Mouse (Mus musculus): ENCODE data around the gene Ttc9b. TPM values are rescaled to one million over a fixed set of nuclear protein-coding genes. Genes with fewer than 3 reads are reported as not detected.
A peak's percentile ranks its signal among the peaks of the same experiment; 100 is the strongest.

Ttc9b gene
- polyA plus RNA-seq, 1 experiment from 2014 or later: not detected

DNA sequence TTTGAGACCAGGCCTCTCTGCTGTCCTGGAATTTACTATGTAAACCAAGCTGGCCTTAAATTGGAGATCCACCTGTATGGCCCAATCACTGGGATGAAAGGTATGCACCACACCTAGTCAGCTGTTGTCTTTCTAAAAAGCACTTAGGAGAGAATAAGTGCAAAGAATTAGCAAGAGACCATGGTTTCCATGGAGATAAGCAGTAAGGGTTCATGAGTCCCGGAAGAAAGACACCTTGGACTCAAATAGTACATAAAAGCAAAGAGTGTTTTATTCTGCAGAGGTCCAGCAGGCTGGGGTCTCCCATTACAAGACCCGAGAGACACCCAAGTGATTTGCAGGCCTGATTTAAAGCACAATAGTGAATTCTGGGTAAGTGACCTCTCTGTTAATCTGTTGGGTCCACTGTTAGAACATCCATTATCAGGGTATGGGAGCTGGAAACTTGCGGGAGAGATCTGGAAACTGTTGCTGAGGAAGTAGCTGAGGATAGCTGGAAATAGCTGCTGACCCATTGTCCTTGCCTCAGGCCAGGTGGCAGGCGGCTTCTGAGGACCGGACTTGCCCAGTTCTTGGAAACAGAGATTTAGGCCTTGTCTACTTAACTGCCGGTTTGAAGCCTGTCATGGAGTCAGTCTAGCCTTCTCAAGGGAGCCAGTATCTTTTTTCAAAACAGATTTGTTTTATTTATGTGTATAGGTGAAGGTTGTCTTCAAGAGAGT, 6.3 kb upstream of the Ttc9b start:
- ATAC-seq: no peak
- Histone ChIP-seq H3K27me3 (replicated peaks) (peaks cover 14% of the 10 kb centered on the region), H3K4me2 (no peak overlapping the region), H3K4me3 (no peak overlapping the region), H3K9me3 (replicated peaks) (no peaks in the 10 kb centered on the region), H3K36me3 (no peaks in the 10 kb centered on the region), H3K9ac (no peak overlapping the region), H3K4me1 (peaks cover 4% of the 10 kb centered on the region; the same call in 1 of the 2 replicates), H3K27ac (no peak overlapping the region)
- 65% methylated on average over 6 of the region's 6 CpGs for WGBS (ENCODE audit: insufficient replicate concordance)

DNA sequence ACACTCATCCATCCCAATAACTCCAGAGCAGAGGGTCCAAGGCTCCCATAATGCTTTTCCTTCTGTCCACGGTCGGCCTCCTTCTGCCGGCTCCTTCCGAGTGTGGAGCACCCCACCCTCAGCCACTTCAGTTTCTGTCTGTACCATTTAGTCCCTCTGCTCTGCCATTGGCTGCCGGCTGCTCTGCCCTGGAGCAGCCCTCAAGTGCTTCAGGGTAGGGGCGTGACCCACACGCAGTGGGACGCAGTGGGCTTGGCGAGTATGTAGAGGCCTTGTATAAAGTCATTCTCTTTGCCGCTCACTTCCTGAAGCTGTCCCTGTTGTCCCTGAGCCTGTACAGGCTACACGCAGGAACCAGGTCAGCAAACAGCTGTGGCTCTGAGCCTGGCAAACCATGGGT, 4.0 kb upstream of the Ttc9b start:
- Histone ChIP-seq H3K4me3 (no peak overlapping the region), H3K27ac (no peak overlapping the region), H3K9ac (no peak overlapping the region), H3K4me2 (no peak overlapping the region), H3K36me3 (no peaks in the 10 kb centered on the region), H3K4me1 (peaks cover 11% of the 10 kb centered on the region; the same call in 1 of the 2 replicates), H3K27me3 (replicated peaks) (peaks cover 36% of the 10 kb centered on the region), H3K9me3 (replicated peaks) (no peaks in the 10 kb centered on the region)
- no peak for ATAC-seq
- 70% methylated on average over 11 of the region's 11 CpGs for WGBS (ENCODE audit: insufficient replicate concordance)

DNA sequence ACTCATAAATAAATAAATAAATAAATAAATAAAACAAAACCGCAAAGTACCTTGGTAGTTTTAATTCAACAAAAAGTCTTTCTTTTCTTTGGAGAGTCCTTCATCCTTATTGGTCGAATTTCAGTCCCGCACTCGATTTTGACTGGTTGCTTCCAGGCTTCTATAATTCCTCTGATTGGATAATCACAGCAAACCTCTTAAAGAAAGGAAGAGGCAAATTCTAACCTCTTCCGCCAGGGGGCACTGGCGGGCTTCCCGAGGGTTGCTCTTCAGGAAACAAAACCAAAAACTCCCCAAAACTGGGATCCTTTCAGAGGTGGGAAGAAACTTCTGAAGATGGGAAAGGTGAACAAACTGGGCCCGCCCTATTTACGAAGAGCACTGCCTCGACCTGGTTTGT, 2.8 kb upstream of the Ttc9b start:
- H3K9me3 ChIP-seq (replicated peaks): no peaks in the 10 kb centered on the region

DNA sequence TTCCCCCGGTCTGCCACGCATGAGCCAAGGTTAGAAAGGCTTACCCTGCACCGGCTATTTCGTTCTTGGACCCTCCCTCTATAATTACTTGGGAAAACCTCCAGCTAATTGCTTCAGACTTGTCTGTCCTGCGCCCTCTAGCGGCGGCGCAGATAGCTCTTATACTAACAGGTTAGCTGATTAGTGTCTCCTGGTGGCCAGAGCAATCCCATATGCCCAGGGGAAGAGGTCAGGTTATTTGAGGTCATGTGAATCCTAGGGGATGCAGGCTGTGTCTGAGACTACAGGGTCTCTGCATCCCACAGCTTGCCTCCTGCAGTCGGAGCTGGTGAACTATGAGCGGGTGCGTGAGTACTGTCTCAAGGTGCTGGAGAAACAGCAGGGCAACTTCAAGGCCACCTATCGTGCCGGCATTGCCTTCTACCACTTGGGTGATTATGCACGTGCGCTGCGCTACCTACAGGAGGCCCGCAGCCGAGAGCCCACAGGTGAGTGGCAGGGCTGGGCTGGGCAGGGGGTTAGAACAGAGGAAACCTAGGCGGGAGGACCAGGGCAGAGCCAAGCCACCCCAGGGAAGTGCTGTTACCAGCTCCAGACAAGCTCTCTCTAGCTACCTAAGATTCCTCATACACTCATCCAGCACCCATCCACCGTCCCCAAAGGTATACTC, 1.0 kb downstream of the Ttc9b start:
- peaks cover 32% of the 10 kb centered on the region for H3K4me1 ChIP-seq
- H3K4me2 ChIP-seq: no peak overlapping the region
- no peaks in the 10 kb centered on the region for H3K9me3 ChIP-seq (replicated peaks)
- H3K4me3 ChIP-seq: no peak overlapping the region
- peaks cover 87% of the 10 kb centered on the region for H3K27me3 ChIP-seq (replicated peaks)
- 54% methylated on average over 20 of the region's 20 CpGs for WGBS (ENCODE audit: insufficient replicate concordance)
- no peak overlapping the region for H3K27ac ChIP-seq
- no peak overlapping the region for H3K9ac ChIP-seq
- ATAC-seq: no peak
- no peaks in the 10 kb centered on the region for H3K36me3 ChIP-seq

More for the DNA sequence above, 2.8 kb upstream of the Ttc9b start:
- H3K36me3 ChIP-seq: no peaks in the 10 kb centered on the region
- peaks cover 11% of the 10 kb centered on the region; the same call in 1 of the 2 replicates for H3K4me1 ChIP-seq
- H3K4me2 ChIP-seq: peak overlapping the region; percentile 50
- no peak for ATAC-seq
- H3K4me3 ChIP-seq: peak overlapping the region; percentile 31
- no peak overlapping the region for H3K27ac ChIP-seq
- no peak overlapping the region for H3K9ac ChIP-seq
- peaks cover 49% of the 10 kb centered on the region for H3K27me3 ChIP-seq (replicated peaks)
- WGBS (ENCODE audit: insufficient replicate concordance): 3% methylated on average over 10 of the region's 10 CpGs

DNA sequence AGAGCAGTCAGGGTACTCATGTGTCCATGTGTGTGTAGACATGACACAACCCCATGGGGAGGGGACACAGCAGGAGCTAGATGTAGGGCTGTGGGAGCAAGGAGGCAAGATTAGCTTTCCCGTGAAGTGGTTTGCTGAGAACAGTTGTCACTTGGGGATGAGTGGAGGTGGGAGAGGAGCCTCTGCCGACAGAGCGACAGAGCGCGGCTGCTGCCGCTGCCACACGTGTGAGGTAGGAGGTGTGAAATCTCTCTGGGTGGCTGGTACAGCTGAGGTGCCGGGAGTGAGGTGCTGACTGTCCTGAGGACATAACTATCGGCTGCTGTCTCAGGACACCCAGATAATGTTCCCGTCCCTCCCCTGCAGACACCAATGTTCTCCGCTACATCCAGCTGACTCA, 1.8 kb downstream of the Ttc9b start:
- Histone ChIP-seq H3K27ac (no peak overlapping the region), H3K9me3 (replicated peaks) (no peaks in the 10 kb centered on the region), H3K4me1 (peaks cover 30% of the 10 kb centered on the region), H3K4me3 (no peak overlapping the region), H3K27me3 (replicated peaks) (peaks cover 87% of the 10 kb centered on the region), H3K36me3 (no peaks in the 10 kb centered on the region), H3K9ac (no peak overlapping the region), H3K4me2 (no peak overlapping the region)
- no peak for ATAC-seq
- WGBS (ENCODE audit: insufficient replicate concordance): 35% methylated on average over 11 of the region's 11 CpGs

DNA sequence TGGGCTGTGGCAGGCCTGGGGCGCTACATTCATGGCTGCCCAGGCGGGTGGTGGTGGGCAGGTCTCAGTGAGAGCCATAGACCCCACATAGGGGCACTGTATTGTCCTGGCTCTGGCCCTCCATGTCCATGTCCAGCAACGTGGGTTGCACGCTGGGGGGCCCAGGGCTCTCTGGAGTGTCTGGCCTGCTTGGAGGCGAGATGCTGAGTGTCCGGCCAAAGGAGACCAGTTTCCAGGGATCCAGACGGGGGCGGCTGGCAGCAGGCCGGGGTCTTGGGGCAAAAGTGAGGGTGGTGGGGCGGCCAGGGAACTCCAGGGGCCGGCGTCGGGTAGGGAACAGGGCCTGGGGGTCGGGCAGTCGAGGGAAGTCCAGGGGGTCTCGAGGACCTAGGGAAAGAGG, 2.9 kb downstream of the Ttc9b start:
- Histone ChIP-seq H3K36me3 (no peaks in the 10 kb centered on the region), H3K4me1 (peaks cover 28% of the 10 kb centered on the region), H3K27me3 (replicated peaks) (peaks cover 82% of the 10 kb centered on the region), H3K9ac (no peak overlapping the region), H3K4me2 (no peak overlapping the region), H3K27ac (no peak overlapping the region), H3K9me3 (replicated peaks) (no peaks in the 10 kb centered on the region), H3K4me3 (no peak overlapping the region)
- no peak for ATAC-seq
- 69% methylated on average over 16 of the region's 16 CpGs for WGBS (ENCODE audit: insufficient replicate concordance)

DNA sequence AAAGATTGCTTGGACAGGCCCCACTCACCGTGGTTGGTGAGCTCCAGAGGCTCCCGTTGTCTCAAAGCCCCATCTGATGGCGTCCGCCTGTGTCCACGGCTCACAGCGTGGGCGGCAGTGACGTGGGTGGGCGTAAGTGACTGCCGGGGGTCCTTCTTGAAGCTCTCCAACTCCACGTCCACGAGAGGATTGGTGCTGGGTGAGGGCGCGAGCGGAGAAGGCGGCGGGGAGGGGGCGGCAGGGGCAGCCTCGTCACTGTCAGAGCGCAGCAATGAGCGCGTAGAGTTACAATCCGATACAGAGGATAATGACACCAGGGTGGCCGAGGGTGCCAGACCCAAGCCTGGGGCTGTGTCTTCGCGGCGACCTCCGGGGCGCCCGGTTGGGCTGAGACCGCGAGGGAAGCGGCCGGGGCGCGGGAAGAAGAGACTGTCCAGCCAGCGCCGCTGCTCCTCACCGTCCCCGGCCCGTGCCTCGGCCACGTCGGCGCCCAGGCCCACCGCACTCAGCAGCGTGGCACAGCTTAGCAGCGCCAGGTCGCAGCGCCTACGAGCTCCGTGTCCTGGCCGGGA, 4.2 kb downstream of the Ttc9b start:
- 0 out of 2 replicates have a peak overlapping the region, but pooled peaks have one; percentile 8 for H3K4me3 ChIP-seq
- peak overlapping the region; percentile 49 for H3K4me2 ChIP-seq
- H3K27me3 ChIP-seq (replicated peaks): peaks cover 73% of the 10 kb centered on the region
- H3K27ac ChIP-seq: no peak overlapping the region
- H3K36me3 ChIP-seq: no peaks in the 10 kb centered on the region
- 20% methylated on average over 51 of the region's 53 CpGs for WGBS (ENCODE audit: insufficient replicate concordance)
- H3K9me3 ChIP-seq (replicated peaks): no peaks in the 10 kb centered on the region
- peaks cover 28% of the 10 kb centered on the region for H3K4me1 ChIP-seq
- H3K9ac ChIP-seq: no peak overlapping the region
- no peak for ATAC-seq

DNA sequence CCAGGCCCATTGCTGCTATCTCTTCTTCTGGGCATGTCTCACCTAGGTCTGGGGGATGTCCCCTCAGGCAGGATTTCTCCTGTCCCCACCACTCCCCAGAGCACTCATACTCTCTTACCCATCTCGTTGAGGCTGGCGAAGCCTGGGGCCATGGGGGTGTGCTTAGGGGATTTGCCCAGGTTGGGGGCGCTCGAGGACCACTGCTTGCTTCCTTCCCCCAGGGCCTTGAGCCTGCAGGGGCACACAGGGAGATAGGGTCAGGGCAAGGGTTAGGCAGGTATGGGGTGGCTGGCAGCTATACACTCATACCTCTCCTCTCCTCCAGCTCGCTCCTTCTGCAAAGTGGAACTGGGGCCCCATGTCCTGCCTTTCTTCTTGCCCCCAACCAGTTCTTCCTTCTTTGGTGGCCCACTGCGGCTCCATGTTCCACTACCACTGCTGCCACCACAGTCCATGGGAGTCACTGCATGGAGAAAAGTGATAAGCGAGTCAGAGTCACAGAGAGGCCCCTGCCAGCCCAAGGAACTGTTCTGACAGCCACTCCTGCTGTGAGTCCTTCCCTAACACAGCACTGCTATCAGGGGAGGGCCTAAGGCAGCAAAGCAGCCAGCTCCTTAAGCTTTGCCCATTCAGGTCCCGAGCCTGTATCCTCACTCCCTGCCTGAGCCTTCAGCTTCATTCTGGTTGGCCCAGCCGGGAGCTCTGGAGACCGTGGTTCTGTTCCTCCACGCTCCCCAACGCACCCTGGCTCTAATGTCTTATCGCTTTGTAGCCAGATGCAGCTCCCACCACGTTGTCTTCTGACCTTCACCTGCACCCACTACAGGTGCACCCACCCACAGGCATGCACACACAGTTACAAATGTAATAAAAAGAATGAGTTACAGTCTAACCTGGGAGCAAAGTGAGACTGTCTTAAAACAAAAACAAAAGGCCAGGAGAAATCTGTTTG, 5.3 kb downstream of the Ttc9b start:
- WGBS (ENCODE audit: insufficient replicate concordance): 29% methylated on average over 14 of the region's 14 CpGs
- H3K9me3 ChIP-seq (replicated peaks): no peaks in the 10 kb centered on the region
- H3K4me1 ChIP-seq: peaks cover 23% of the 10 kb centered on the region
- peak; percentile 90 for ATAC-seq
- peak overlapping the region; percentile 37 for H3K9ac ChIP-seq
- peak overlapping the region; percentile 49 for H3K4me2 ChIP-seq
- peaks cover 72% of the 10 kb centered on the region for H3K27me3 ChIP-seq (replicated peaks)
- H3K27ac ChIP-seq: 0 out of 2 replicates have a peak overlapping the region, but pooled peaks have one; percentile 22
- H3K4me3 ChIP-seq: no peak overlapping the region
- H3K36me3 ChIP-seq: no peaks in the 10 kb centered on the region

DNA sequence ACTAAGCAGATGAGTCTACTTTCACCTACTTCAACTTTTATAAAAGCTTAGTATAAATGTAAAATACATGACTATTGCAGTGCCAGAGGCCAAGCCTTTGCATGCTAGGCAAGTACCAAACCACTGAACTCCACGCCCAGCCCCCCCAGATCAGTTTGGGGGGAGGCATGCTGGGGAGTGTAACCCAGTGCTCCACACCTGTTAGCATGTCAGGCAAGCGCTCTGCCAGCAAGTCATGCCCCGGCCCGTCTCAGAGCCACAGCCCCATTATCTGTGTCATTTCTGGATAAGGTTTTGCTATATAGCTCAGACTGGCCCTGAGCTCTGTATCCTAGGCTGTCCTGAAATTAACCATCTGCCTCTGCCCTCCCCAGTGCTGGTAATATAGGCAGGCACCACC, 8.3 kb downstream of the Ttc9b start:
- Histone ChIP-seq H3K4me1 (peaks cover 21% of the 10 kb centered on the region), H3K9me3 (replicated peaks) (no peaks in the 10 kb centered on the region), H3K27ac (no peak overlapping the region), H3K4me3 (no peak overlapping the region), H3K27me3 (replicated peaks) (peaks cover 52% of the 10 kb centered on the region), H3K36me3 (no peaks in the 10 kb centered on the region), H3K9ac (no peak overlapping the region), H3K4me2 (no peak overlapping the region)
- WGBS (ENCODE audit: insufficient replicate concordance): 62% methylated on average over 4 of the region's 4 CpGs
- no peak for ATAC-seq

DNA sequence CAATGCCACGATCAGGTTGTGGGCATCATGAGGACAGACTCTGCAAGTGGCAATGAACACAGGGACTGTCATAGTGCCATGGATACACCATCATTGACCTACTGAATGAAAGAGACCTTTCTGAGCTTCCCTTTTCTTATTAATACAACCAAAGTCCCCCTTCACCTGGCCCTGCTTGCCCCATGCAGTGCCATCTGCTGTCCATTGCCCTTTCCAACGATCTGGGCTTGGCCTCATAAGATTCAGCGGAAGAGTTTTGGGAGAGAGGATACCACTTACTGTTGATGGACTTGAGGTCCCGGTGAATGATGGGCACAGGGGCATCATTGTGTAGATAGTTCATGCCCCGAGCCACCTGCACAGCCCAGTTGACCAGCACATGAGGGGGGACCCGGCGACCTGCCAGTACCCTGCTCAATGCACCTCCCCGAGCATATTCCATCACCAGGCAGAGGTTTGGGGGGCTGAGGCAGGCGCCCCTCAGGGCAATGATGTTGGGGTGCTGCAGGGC, 19.4 kb downstream of the Ttc9b start:
- H3K9ac ChIP-seq: peak overlapping the region; percentile 87
- WGBS (ENCODE audit: insufficient replicate concordance): 52% methylated on average over 9 of the region's 9 CpGs
- H3K4me3 ChIP-seq: peak overlapping the region; percentile 90
- H3K4me1 ChIP-seq: peaks cover 25% of the 10 kb centered on the region
- no peak overlapping the region for H3K27ac ChIP-seq
- H3K36me3 ChIP-seq: no peaks in the 10 kb centered on the region
- H3K9me3 ChIP-seq (replicated peaks): no peaks in the 10 kb centered on the region
- H3K27me3 ChIP-seq (replicated peaks): peaks cover 15% of the 10 kb centered on the region
- H3K4me2 ChIP-seq: peak overlapping the region; percentile 100
- no peak for ATAC-seq

DNA sequence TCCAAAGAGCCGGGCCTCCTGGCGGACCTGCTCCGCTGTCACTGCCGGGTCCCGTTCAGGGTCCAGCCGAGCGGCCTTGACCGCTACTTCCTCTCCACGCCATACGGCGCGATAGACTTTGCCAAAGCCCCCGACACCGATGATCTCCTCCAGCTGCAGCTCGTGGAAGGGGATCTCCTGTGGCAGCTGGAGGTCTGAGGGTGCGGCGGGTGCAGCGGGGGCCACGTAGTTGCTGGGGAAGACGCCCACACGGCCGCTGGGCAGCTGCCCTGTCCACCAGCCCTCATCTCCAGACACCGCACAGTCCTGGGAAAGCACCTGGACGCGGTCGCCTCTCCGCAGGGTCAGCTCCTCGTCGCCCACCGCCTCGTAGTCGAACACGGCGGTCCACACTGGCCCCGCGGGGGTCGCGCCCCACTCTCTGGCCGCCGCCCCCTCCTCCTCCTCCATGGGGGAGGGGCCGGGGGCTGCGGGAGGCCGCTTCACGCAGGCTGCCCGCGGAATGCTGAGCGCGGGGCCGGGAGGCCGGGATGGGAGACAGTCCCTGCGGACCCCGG, 19.9 kb downstream of the Ttc9b start:
- WGBS (ENCODE audit: insufficient replicate concordance): 1% methylated on average over 41 of the region's 52 CpGs
- Histone ChIP-seq H3K9ac (peak overlapping the region; percentile 87), H3K4me3 (peak overlapping the region; percentile 90), H3K4me2 (peak overlapping the region; percentile 100), H3K9me3 (replicated peaks) (no peaks in the 10 kb centered on the region), H3K4me1 (peaks cover 25% of the 10 kb centered on the region), H3K27ac (no peak overlapping the region), H3K36me3 (no peaks in the 10 kb centered on the region), H3K27me3 (replicated peaks) (peaks cover 15% of the 10 kb centered on the region)
- ATAC-seq: no peak

Measured in liver, embryonic 12.5 days (tissue).